Mouse (Mus musculus) liver, embryonic 14.5 days (tissue): Measurements from ENCODE around the gene Vwa3b. TPM values are rescaled to one million over a fixed set of nuclear protein-coding genes. Genes with fewer than 3 reads are reported as not detected.

Source experiments
- ATAC-seq: fragments of 200-750 bp; cut with Nextera tagmentation; 2 replicates; pipeline ENCODE4 v1.8.0; 2017; ENCODE audit warnings: moderate number of reproducible peaks, mild to moderate bottlenecking, moderate library complexity; ENCODE audit not compliant: insufficient read depth
- DNase-seq, 3 experiments: peaks; one replicate each; pipeline ENCODE4 v3.0.0-alpha.2; 2012 to 2013; ENCODE audit warnings: low read depth in 3 of 3, low spot score in 3 of 3
- H3K27ac ChIP-seq: fragments of 300-500 bp; sonication (generic); 2 replicates; pipeline ENCODE4 v1.5.1; 2014; ENCODE audit warnings: moderate library complexity, mild to moderate bottlenecking, control low read depth, inconsistent platforms
- H3K27me3 ChIP-seq: fragments of 300-500 bp; sonication (generic); 2 replicates; pipeline ENCODE4 v1.6.1; 2014; ENCODE audit warnings: mild to moderate bottlenecking, low read length, moderate library complexity; ENCODE audit not compliant: control insufficient read depth, insufficient read depth
- H3K36me3 ChIP-seq: fragments of 300-500 bp; sonication (generic); replicated peaks from 2 replicates; pipeline ENCODE4 v1.6.1; 2014; ENCODE audit warnings: low read depth; ENCODE audit not compliant: control insufficient read depth, insufficient read depth
- H3K4me1 ChIP-seq, 2 experiments: fragments of 200-500 bp in 1 of 2; fragments of 300-500 bp in 1 of 2; sonication (generic) in 1 of 2; replicated peaks; 2 replicates each; pipeline ENCODE4 v1.6.1; 2012 to 2014; ENCODE audit warnings: antibody characterized with exemption in 1 of 2, inconsistent platforms in 1 of 2, low read length in 1 of 2; ENCODE audit not compliant: control insufficient read depth in 2 of 2, insufficient read depth in 2 of 2
- H3K4me2 ChIP-seq: fragments of 300-500 bp; sonication (generic); 2 replicates; pipeline ENCODE4 v1.6.1; 2014; ENCODE audit warnings: low read depth, mild to moderate bottlenecking, control low read depth, moderate library complexity
- H3K4me3 ChIP-seq, 2 experiments: fragments of 200-500 bp in 1 of 2; fragments of 300-500 bp in 1 of 2; sonication (generic) in 1 of 2; 2 replicates each; pipeline ENCODE4 v1.5.1; 2012 to 2014; ENCODE audit warnings: low read depth in 2 of 2, low read length in 2 of 2, mild to moderate bottlenecking in 2 of 2, control low read depth in 1 of 2, inconsistent platforms in 1 of 2, moderate library complexity in 1 of 2; ENCODE audit not compliant: insufficient read depth in 1 of 2
- H3K9ac ChIP-seq: fragments of 300-500 bp; sonication (generic); replicated peaks from 2 replicates; pipeline ENCODE4 v1.6.1; 2014; ENCODE audit warnings: mild to moderate bottlenecking, control low read depth, moderate library complexity
- H3K9me3 ChIP-seq: fragments of 300-500 bp; sonication (generic); 2 replicates; pipeline ENCODE4 v1.6.1; 2016; ENCODE audit warnings: low read length, mixed read lengths; ENCODE audit not compliant: control insufficient read depth
- CTCF ChIP-seq: IDR thresholded peaks from 2 replicates; pipeline ENCODE4 v1.5.1; 2016; ENCODE audit warnings: antibody characterized with exemption, low read depth, control low read depth
- EP300 ChIP-seq: IDR thresholded peaks from 2 replicates; pipeline ENCODE4 v1.6.1; 2016; ENCODE audit warnings: antibody characterized with exemption, low read depth
- WGBS: fragments of 180-500 bp; shearing (Covaris S2); extraction: QIAGEN DNeasy Blood & Tissue Kit; methylation state at CpG from one replicate; pipeline ENCODE4 v1.1.7; 2014; ENCODE audit not compliant: insufficient replicate concordance; 5-methylcytosine and 5-hydroxymethylcytosine counted together
- polyA plus RNA-seq, 2 experiments: library from polyadenylated mRNA; depleted of rRNA in 1 of 2; stranded (reverse) in 1 of 2; unstranded in 1 of 2; fragments of >200 nt; fragmentation: Nextera tagmentation in 1 of 2; extraction: Ambion mirVana in 1 of 2; gene quantifications; 2 replicates each; pipeline versions ENCODE4 v1.2.1 to v1.2.3; 2012 to 2014

Vwa3b gene
- polyA plus RNA-seq, 2 experiments: not detected

DNA sequence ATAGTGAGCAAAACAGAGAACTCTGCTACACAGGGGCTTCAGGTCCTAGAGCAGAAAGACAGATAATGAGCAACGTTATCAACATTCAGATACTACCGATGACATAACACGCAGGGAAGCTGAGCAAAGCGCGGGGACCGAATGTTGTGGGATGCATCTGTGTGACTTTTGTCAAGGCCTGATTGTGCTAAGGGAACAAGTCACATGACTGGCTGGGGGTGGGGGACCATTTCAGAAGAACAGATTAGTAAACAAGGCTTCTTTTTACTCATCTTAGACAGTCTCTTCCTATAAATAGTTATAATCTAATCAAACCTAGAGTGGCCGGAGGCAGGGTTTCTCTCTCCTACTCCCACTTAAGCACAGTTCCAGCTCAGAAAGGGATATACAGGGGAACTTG lies 1.7 kb upstream of the Vwa3b start:
- no peak for ATAC-seq

GRCm38 (mm10) chr1:37025376-37025775 lies 1.0 kb upstream of the Vwa3b start:
- no peaks in the 10 kb centered on the region for H3K36me3 ChIP-seq
- H3K4me3 ChIP-seq: no peak overlapping the region
- DNase-seq (no peak), ATAC-seq (no peak)
- no peak overlapping the region for H3K27ac ChIP-seq
- 72% methylated on average over 1 of the region's 1 CpGs for WGBS
- no peaks in the 10 kb centered on the region for H3K9me3 ChIP-seq
- TF ChIP-seq CTCF (no peak), EP300 (no peak)
- peaks cover 21% of the 10 kb centered on the region for H3K27me3 ChIP-seq
- H3K4me2 ChIP-seq: no peak overlapping the region
- H3K4me1 ChIP-seq: peaks cover 0 to 4% of the 10 kb centered on the region in 2 experiments; a peak in 1 of 4 replicates
- H3K9ac ChIP-seq: no peak overlapping the region

More for the DNA sequence above, 1.7 kb upstream of the Vwa3b start:
- Histone ChIP-seq H3K9me3 (no peaks in the 10 kb centered on the region), H3K4me3 (no peak overlapping the region), H3K4me2 (no peak overlapping the region), H3K27me3 (peaks cover 16% of the 10 kb centered on the region), H3K4me1 (peaks cover 0 to 2% of the 10 kb centered on the region in 2 experiments; a peak in 1 of 4 replicates), H3K36me3 (no peaks in the 10 kb centered on the region), H3K27ac (no peak overlapping the region), H3K9ac (no peak overlapping the region)
- WGBS: 76% methylated on average over 7 of the region's 7 CpGs
- no peak for TF ChIP-seq EP300
- TF ChIP-seq CTCF: no peak
- no peak for DNase-seq

DNA sequence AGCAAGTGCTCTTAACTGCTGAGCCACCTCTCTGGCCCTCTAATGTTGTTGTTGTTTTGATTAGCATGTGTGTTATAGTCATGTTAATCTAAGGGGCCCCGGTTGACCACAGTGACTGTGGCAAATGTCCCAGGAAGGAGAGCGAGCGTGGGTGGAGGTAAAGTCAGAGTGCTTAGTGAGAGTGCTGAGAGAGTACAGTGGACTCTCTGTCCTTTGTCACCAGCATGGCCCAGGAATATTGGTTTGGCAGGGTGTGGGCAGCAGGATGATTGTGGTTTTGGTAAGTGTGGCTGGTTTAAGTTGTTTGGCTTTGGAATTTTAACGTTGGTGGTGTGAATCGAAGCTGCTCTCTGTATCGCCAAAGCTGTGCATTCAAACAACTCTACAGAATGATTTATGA lies 470 bp downstream of the Vwa3b start:
- no peak for TF ChIP-seq EP300
- TF ChIP-seq CTCF: no peak
- no peak for ATAC-seq
- H3K27me3 ChIP-seq: peaks cover 21% of the 10 kb centered on the region
- no peak overlapping the region for H3K4me3 ChIP-seq
- DNase-seq: no peak
- no peaks in the 10 kb centered on the region for H3K9me3 ChIP-seq
- WGBS: 50% methylated on average over 6 of the region's 6 CpGs
- no peaks in the 10 kb centered on the region for H3K36me3 ChIP-seq
- no peak overlapping the region for H3K27ac ChIP-seq
- H3K4me1 ChIP-seq: peaks cover 0 to 4% of the 10 kb centered on the region in 2 experiments; a peak in 1 of 4 replicates
- no peak overlapping the region for H3K4me2 ChIP-seq
- H3K9ac ChIP-seq: no peak overlapping the region

DNA sequence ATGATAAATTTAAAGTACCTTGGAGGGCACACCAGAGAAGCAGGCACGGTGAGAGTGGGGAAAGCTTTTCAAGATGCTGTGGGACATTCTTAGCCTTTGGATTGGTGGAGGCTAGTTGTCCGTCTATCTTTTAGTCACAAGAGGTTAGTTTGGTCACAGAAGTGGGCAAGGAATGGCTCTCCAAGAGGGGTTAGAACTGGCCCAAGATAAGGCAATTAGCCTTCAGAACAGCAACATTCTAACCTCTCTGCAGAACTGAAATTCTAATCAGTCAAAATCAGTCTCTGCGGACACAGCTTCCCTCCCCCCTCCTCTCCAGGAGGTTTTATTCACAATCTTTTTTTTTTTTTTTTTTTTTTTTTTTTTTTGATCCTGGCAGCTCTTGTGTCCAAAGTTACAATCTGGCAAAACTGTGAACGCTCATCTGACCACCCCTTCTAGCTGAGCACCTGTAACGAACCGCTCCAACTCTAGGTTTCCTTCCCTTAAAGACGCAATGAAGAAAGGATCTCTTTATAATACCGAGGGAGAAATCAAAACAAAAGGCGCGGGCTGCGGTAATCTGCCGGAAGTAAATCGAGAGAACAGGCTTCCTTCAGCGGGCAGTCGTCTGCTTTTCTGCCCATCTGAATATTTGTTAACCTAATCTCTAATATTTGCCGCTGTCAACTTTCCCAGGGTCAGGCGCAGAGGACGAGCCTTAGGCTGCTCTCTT lies 2.2 kb downstream of the Vwa3b start:
- no peak for ATAC-seq
- Histone ChIP-seq H3K27me3 (peaks cover 21% of the 10 kb centered on the region), H3K4me3 (peak overlapping the region; percentile 17 to 34; a peak in 2 of 4 replicates), H3K4me2 (peak overlapping the region; percentile 56), H3K9ac (no peak overlapping the region), H3K4me1 (peaks cover 0 to 4% of the 10 kb centered on the region in 2 experiments; a peak in 1 of 4 replicates), H3K27ac (no peak overlapping the region), H3K9me3 (no peaks in the 10 kb centered on the region), H3K36me3 (no peaks in the 10 kb centered on the region)
- TF ChIP-seq CTCF (no peak), EP300 (no peak)
- DNase-seq: no peak
- WGBS: 7% methylated on average over 18 of the region's 18 CpGs

DNA sequence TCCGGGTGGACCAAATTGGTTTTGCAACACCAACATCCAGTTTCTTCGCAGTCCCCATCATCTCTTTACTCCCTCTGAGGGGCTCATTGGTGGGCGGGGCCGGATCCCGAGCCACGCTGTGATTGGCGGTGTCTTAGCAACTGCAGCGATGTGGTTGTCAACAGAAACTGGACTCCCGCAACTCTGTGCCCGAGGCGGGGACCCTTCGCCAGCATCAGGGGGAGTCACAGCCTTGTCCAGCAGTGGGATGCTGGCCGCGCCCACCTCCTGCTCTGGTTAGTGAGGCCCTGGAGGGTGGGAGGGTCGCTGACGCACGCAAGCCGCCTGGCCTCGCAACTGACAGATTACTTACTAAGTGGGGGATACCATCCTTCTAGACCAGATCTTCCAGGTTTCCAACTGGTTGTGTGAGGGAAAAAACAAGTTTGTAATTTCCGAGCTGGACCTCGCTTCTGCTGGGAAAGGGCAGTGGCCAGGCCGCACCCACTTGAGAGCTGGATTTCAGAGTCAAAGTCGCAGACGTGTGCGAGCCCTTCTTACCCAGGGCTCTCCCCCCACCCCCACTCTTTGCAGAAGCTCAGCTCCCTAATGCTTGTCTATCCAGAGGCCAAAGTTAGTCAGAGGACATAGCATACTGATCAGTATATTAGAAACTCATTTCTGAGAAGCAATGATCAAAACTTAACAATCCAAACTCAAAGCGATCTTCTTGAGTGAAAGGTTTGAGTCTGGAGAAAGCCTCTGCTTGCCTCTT lies 2.9 kb downstream of the Vwa3b start:
- H3K9ac ChIP-seq: no peak overlapping the region
- peaks cover 0 to 4% of the 10 kb centered on the region in 2 experiments; a peak in 1 of 4 replicates for H3K4me1 ChIP-seq
- peak overlapping the region; percentile 56 for H3K4me2 ChIP-seq
- DNase-seq: no peak
- H3K27ac ChIP-seq: no peak overlapping the region
- peak overlapping the region; percentile 18 to 34; a peak in 3 of 4 replicates for H3K4me3 ChIP-seq
- ATAC-seq: no peak
- peaks cover 21% of the 10 kb centered on the region for H3K27me3 ChIP-seq
- no peaks in the 10 kb centered on the region for H3K36me3 ChIP-seq
- TF ChIP-seq CTCF: no peak
- no peak for TF ChIP-seq EP300
- no peaks in the 10 kb centered on the region for H3K9me3 ChIP-seq
- 3% methylated on average over 26 of the region's 26 CpGs for WGBS
